Mouse (Mus musculus): ENCODE measurements around the gene Rabgap1. TPM values are rescaled to one million over a fixed set of nuclear protein-coding genes. Genes with fewer than 3 reads are reported as not detected.
A peak's percentile ranks its signal among the peaks of the same experiment; 100 is the strongest.

Gene Rabgap1
- polyA plus RNA-seq, 2 experiments = 5.0 to 7.6 TPM

- Histone ChIP-seq H3K27ac (no peak overlapping the region), H3K9me3 (ENCODE audit: control insufficient read depth, low read length) (no peaks in the 10 kb centered on the region), H3K4me2 (ENCODE audit: low read depth) (no peak overlapping the region), H3K27me3 (ENCODE audit: control insufficient read depth, insufficient read depth, low read length) (no peaks in the 10 kb centered on the region), H3K4me1 (replicated peaks; ENCODE audit: control insufficient read depth in 2 of 2, insufficient read depth in 2 of 2, low read length in 1 of 2) (no peaks in the 10 kb centered on the region; a peak in 1 of 4 replicates), H3K4me3 (ENCODE audit: insufficient read depth in 1 of 2, low read depth in 2 of 2, low read length in 2 of 2) (no peak overlapping the region), H3K36me3 (replicated peaks; ENCODE audit: control insufficient read depth, insufficient read depth, low read depth) (no peaks in the 10 kb centered on the region), H3K9ac (replicated peaks) (no peak overlapping the region)
- WGBS (ENCODE audit: insufficient replicate concordance) = 90% methylated on average over 1 of the region's 1 CpGs
- TF ChIP-seq EP300 (IDR thresholded peaks at IDR 0.05; ENCODE audit: low read depth) (no peak), CTCF (IDR thresholded peaks at IDR 0.05; ENCODE audit: low read depth) (no peak)
- no peak for ATAC-seq (ENCODE audit: insufficient read depth)
- DNase-seq (ENCODE audit: low read depth in 3 of 3, low spot score in 3 of 3) = no peak
Measured at GRCm38 (mm10) chr2:37519286-37519640, 76.2 kb downstream of the Rabgap1 start.

GRCm38 (mm10) chr2:37527587-37527986 is 84.5 kb downstream of the Rabgap1 start:
- H3K4me3 ChIP-seq (ENCODE audit: insufficient read depth in 1 of 2, low read depth in 2 of 2, low read length in 2 of 2) = no peak overlapping the region
- no peak overlapping the region for H3K4me2 ChIP-seq (ENCODE audit: low read depth)
- DNase-seq (ENCODE audit: low read depth in 3 of 3, low spot score in 3 of 3) (no peak), ATAC-seq (ENCODE audit: insufficient read depth) (no peak)
- TF ChIP-seq CTCF (IDR thresholded peaks at IDR 0.05; ENCODE audit: low read depth) (no peak), EP300 (IDR thresholded peaks at IDR 0.05; ENCODE audit: low read depth) (no peak)
- no peaks in the 10 kb centered on the region for H3K27me3 ChIP-seq (ENCODE audit: control insufficient read depth, insufficient read depth, low read length)
- no peaks in the 10 kb centered on the region for H3K36me3 ChIP-seq (replicated peaks; ENCODE audit: control insufficient read depth, insufficient read depth, low read depth)
- no peaks in the 10 kb centered on the region for H3K9me3 ChIP-seq (ENCODE audit: control insufficient read depth, low read length)
- H3K4me1 ChIP-seq (replicated peaks; ENCODE audit: control insufficient read depth in 2 of 2, insufficient read depth in 2 of 2, low read length in 1 of 2) = peaks cover 9 to 10% of the 10 kb centered on the region in 2 experiments
- H3K9ac ChIP-seq (replicated peaks) = no peak overlapping the region
- no peak overlapping the region for H3K27ac ChIP-seq

- no peak overlapping the region for H3K27ac ChIP-seq
- no peak overlapping the region for H3K4me2 ChIP-seq (ENCODE audit: low read depth)
- H3K4me1 ChIP-seq (replicated peaks; ENCODE audit: control insufficient read depth in 2 of 2, insufficient read depth in 2 of 2, low read length in 1 of 2) = peaks cover 9 to 10% of the 10 kb centered on the region in 2 experiments
- TF ChIP-seq CTCF (IDR thresholded peaks at IDR 0.05; ENCODE audit: low read depth) (no peak), EP300 (IDR thresholded peaks at IDR 0.05; ENCODE audit: low read depth) (no peak; the same call in 1 of the 2 replicates)
- ATAC-seq (ENCODE audit: insufficient read depth) (peak; percentile 66; the same call in 1 of the 2 replicates), DNase-seq (ENCODE audit: low read depth in 3 of 3, low spot score in 3 of 3) (no peak)
- H3K36me3 ChIP-seq (replicated peaks; ENCODE audit: control insufficient read depth, insufficient read depth, low read depth) = no peaks in the 10 kb centered on the region
- WGBS (ENCODE audit: insufficient replicate concordance) = 78% methylated on average over 2 of the region's 2 CpGs
- no peak overlapping the region for H3K9ac ChIP-seq (replicated peaks)
- H3K4me3 ChIP-seq (ENCODE audit: insufficient read depth in 1 of 2, low read depth in 2 of 2, low read length in 2 of 2) = no peak overlapping the region
- no peaks in the 10 kb centered on the region for H3K9me3 ChIP-seq (ENCODE audit: control insufficient read depth, low read length)
- H3K27me3 ChIP-seq (ENCODE audit: control insufficient read depth, insufficient read depth, low read length) = no peaks in the 10 kb centered on the region
Measured at GRCm38 (mm10) chr2:37529397-37529796, 86.3 kb downstream of the Rabgap1 start.

GRCm38 (mm10) chr2:37530766-37531165 is 87.7 kb downstream of the Rabgap1 start:
- H3K9ac ChIP-seq (replicated peaks) = no peak overlapping the region
- H3K27me3 ChIP-seq (ENCODE audit: control insufficient read depth, insufficient read depth, low read length) = no peaks in the 10 kb centered on the region
- H3K4me1 ChIP-seq (replicated peaks; ENCODE audit: control insufficient read depth in 2 of 2, insufficient read depth in 2 of 2, low read length in 1 of 2) = peaks cover 9 to 10% of the 10 kb centered on the region in 2 experiments
- H3K4me3 ChIP-seq (ENCODE audit: insufficient read depth in 1 of 2, low read depth in 2 of 2, low read length in 2 of 2) = no peak overlapping the region
- 82% methylated on average over 1 of the region's 1 CpGs for WGBS (ENCODE audit: insufficient replicate concordance)
- H3K36me3 ChIP-seq (replicated peaks; ENCODE audit: control insufficient read depth, insufficient read depth, low read depth) = no peaks in the 10 kb centered on the region
- DNase-seq (ENCODE audit: low read depth in 3 of 3, low spot score in 3 of 3) = no peak
- no peak overlapping the region for H3K27ac ChIP-seq
- ATAC-seq (ENCODE audit: insufficient read depth) = no peak
- no peak overlapping the region for H3K4me2 ChIP-seq (ENCODE audit: low read depth)
- no peak for TF ChIP-seq EP300 (IDR thresholded peaks at IDR 0.05; ENCODE audit: low read depth)
- TF ChIP-seq CTCF (IDR thresholded peaks at IDR 0.05; ENCODE audit: low read depth) = no peak
- no peaks in the 10 kb centered on the region for H3K9me3 ChIP-seq (ENCODE audit: control insufficient read depth, low read length)

- no peaks in the 10 kb centered on the region for H3K27me3 ChIP-seq (ENCODE audit: control insufficient read depth, insufficient read depth, low read length)
- H3K9me3 ChIP-seq (ENCODE audit: control insufficient read depth, low read length) = no peaks in the 10 kb centered on the region
- no peak overlapping the region for H3K4me2 ChIP-seq (ENCODE audit: low read depth)
- 33% methylated on average over 3 of the region's 3 CpGs for WGBS (ENCODE audit: insufficient replicate concordance)
- DNase-seq (ENCODE audit: low read depth in 3 of 3, low spot score in 3 of 3) = no peak
- peak; percentile 45; the same call in 1 of the 2 replicates for ATAC-seq (ENCODE audit: insufficient read depth)
- H3K4me1 ChIP-seq (replicated peaks; ENCODE audit: control insufficient read depth in 2 of 2, insufficient read depth in 2 of 2, low read length in 1 of 2) = peaks cover 9 to 10% of the 10 kb centered on the region in 2 experiments
- no peak overlapping the region for H3K27ac ChIP-seq
- H3K9ac ChIP-seq (replicated peaks) = no peak overlapping the region
- H3K36me3 ChIP-seq (replicated peaks; ENCODE audit: control insufficient read depth, insufficient read depth, low read depth) = no peaks in the 10 kb centered on the region
- no peak overlapping the region for H3K4me3 ChIP-seq (ENCODE audit: insufficient read depth in 1 of 2, low read depth in 2 of 2, low read length in 2 of 2)
- TF ChIP-seq EP300 (IDR thresholded peaks at IDR 0.05; ENCODE audit: low read depth) = no peak
- no peak for TF ChIP-seq CTCF (IDR thresholded peaks at IDR 0.05; ENCODE audit: low read depth)
Measured at GRCm38 (mm10) chr2:37531639-37532038, 88.6 kb downstream of the Rabgap1 start.
